Mouse (Mus musculus): ENCODE measurements around the gene Nfkbib.
A peak's percentile ranks its signal among the peaks of the same experiment; 100 is the strongest.

The Nfkbib gene

GRCm38 (mm10) chr7:28716590-28717281 lies 50.6 kb downstream of the Nfkbib start, which contains the start of gene Fbxo17:
Gene Fbxo17, plus strand, starts transcription at chr7:28716804.
- peak; percentile 39 to 44 for DNase-seq

DNA sequence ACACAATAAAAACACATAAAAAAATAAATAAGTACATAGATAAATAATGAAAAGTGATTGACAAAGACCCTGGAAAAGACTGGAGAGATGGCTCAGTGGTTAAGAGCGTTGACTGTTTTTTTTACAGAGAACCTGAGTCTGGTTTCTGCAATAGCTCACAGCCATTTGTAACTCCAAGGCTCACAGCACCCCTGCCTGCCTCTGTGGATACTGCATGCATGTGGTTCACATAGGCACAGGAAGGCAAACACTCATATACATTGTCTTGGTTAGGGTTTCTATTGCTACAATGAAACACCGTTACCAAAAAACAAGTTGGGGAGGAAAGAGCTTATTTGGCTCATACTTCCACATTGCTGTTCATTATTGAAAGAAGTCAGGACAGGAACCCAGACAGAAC lies 51.7 kb downstream of the Nfkbib start:
- DNase-seq: no peak

DNA sequence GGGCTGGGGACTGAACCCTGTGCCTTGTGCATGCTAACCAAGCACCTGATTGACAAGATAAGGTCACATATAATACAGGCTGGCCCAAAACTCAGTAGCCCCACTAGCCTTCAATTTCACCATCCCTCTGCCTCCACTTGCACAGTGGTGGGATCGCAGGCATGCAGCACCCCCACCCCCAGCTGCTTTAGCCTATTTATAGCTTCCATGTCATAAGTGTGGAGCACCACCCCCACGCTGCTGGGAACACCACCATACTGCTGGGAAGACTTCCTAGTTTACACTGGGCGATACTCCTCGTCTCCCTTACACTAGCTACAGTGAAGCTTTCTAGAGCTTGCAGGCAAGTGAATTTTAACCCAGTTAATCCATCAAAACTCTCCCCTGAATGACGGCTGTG lies 52.6 kb downstream of the Nfkbib start:
- no peak for DNase-seq

DNA sequence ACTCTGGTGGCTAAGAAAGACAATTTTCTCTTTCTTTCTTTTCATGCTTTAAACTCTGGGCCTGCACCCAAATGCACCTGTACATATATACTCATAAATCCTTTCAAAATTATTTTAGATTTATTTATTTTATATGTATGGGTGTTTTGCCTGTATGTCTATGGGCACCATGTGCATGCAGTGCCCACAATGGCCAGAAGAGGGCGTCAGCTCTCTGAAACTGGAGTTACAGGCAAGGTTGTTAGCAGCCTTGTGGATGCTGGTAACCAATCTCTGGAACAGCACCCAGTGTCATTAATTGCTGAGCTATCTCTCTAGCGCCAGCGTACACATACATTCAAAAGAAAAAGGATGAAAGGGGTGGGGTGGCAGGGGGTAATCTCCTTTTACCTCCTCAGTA lies 56.4 kb downstream of the Nfkbib start:
- DNase-seq: no peak

- DNase-seq: no peak
Measured at GRCm38 (mm10) chr7:28709454-28709853, 57.9 kb downstream of the Nfkbib start.

All from thymus, adult 18-20 months (tissue).